Mouse (Mus musculus) CH12.LX (cell line): ENCODE results near the gene Rap1gap. TPM values are rescaled to one million over a fixed set of nuclear protein-coding genes. Genes with fewer than 3 reads are reported as not detected.

Experiments
- DNase-seq: peaks from one replicate; pipeline ENCODE4 v3.0.0-alpha.2; 2013; ENCODE audit errors: extremely low read depth
- H3K27ac ChIP-seq: 2 replicates; pipeline ENCODE4 v1.5.1; 2012; ENCODE audit warnings: low read depth, mild to moderate bottlenecking, control low read depth, moderate library complexity; ENCODE audit not compliant: insufficient read depth
- H3K27me3 ChIP-seq: replicated peaks from 2 replicates; pipeline ENCODE3; 2012; ENCODE audit warnings: inconsistent platforms
- H3K36me3 ChIP-seq, 2 experiments: replicated peaks in 1 of 2; 2 replicates each; pipeline versions ENCODE3 to v1.6.1; 2012; ENCODE audit warnings: inconsistent platforms in 1 of 2, low read length in 1 of 2, mild to moderate bottlenecking in 1 of 2, mixed read lengths in 1 of 2, moderate library complexity in 1 of 2; ENCODE audit not compliant: control insufficient read depth in 1 of 2, insufficient read depth in 1 of 2
- H3K4me1 ChIP-seq, 2 experiments: 2 replicates each; pipeline ENCODE4 v1.6.1; 2012; ENCODE audit warnings: inconsistent platforms in 1 of 2, moderate library complexity in 1 of 2; ENCODE audit not compliant: insufficient read depth in 2 of 2, control insufficient read depth in 1 of 2
- H3K4me2 ChIP-seq: 2 replicates; pipeline ENCODE4 v1.6.1; 2012; ENCODE audit warnings: low read depth, mild to moderate bottlenecking, control low read depth; ENCODE audit not compliant: poor library complexity, insufficient read depth, severe bottlenecking
- H3K4me3 ChIP-seq, 3 experiments: fragments of 150-350 bp in 1 of 3; sonication (generic) in 1 of 3; replicated peaks in 1 of 3; 2 replicates each; pipeline versions ENCODE3 to v1.5.1; 2011 to 2012; ENCODE audit warnings: low read depth in 2 of 3, low read length in 2 of 3, mild to moderate bottlenecking in 2 of 3, moderate library complexity in 2 of 3, control low read depth in 1 of 3, improper control_type of control experiment in 1 of 3, inconsistent platforms in 1 of 3, mixed read lengths in 1 of 3; ENCODE audit not compliant: poor library complexity in 1 of 3
- H3K79me2 ChIP-seq: replicated peaks from 2 replicates; pipeline ENCODE4 v1.6.1; 2012; ENCODE audit warnings: mild to moderate bottlenecking, moderate library complexity; ENCODE audit not compliant: control insufficient read depth, poor library complexity, insufficient read depth, severe bottlenecking; ENCODE audit errors: extremely low read depth
- H3K9ac ChIP-seq: 2 replicates; pipeline ENCODE4 v1.6.1; 2012; ENCODE audit warnings: low read depth, mild to moderate bottlenecking, control low read depth, moderate library complexity; ENCODE audit not compliant: insufficient read depth
- H3K9me3 ChIP-seq: replicated peaks from 2 replicates; pipeline ENCODE3; 2012; ENCODE audit warnings: low read length, inconsistent platforms, mixed read lengths
- BHLHE40 ChIP-seq: IDR thresholded peaks from 2 replicates; pipeline ENCODE4 v1.6.1; 2011; ENCODE audit warnings: mild to moderate bottlenecking, low read depth, low read length, improper control_type of control experiment
- CHD2 ChIP-seq: IDR thresholded peaks from 2 replicates; pipeline ENCODE4 v1.6.1; 2011; ENCODE audit warnings: low read length, improper control_type of control experiment
- E2F4 ChIP-seq: IDR thresholded peaks from 2 replicates; pipeline ENCODE4 v1.6.1; 2011; ENCODE audit warnings: low read depth, low read length, improper control_type of control experiment; ENCODE audit not compliant: insufficient replicate concordance
- EP300 ChIP-seq: IDR thresholded peaks from 2 replicates; pipeline ENCODE4 v1.6.1; 2011; ENCODE audit warnings: low read length, improper control_type of control experiment
- ETS1 ChIP-seq: conservative IDR thresholded peaks from 2 replicates; pipeline ENCODE4 v1.6.1; 2012; ENCODE audit warnings: low read depth, mild to moderate bottlenecking, inconsistent platforms, low read length, improper control_type of control experiment, moderate library complexity
- HCFC1 ChIP-seq: IDR thresholded peaks from 2 replicates; pipeline ENCODE4 v1.6.1; 2012; ENCODE audit warnings: low read depth, mild to moderate bottlenecking, inconsistent platforms, low read length, improper control_type of control experiment
- IRF4 ChIP-seq: IDR thresholded peaks from 2 replicates; pipeline ENCODE4 v1.6.1; 2014; ENCODE audit warnings: low read depth, mild to moderate bottlenecking, inconsistent platforms, low read length, improper control_type of control experiment
- JUND ChIP-seq: conservative IDR thresholded peaks from 2 replicates; pipeline ENCODE4 v1.6.1; 2011; ENCODE audit warnings: low read depth, low read length, improper control_type of control experiment
- MXI1 ChIP-seq: IDR thresholded peaks from 2 replicates; pipeline ENCODE4 v1.6.1; 2011; ENCODE audit warnings: mild to moderate bottlenecking, low read depth, low read length, improper control_type of control experiment
- NELFE ChIP-seq: IDR thresholded peaks from 2 replicates; pipeline ENCODE4 v1.6.1; 2011; ENCODE audit warnings: low read depth, low read length, improper control_type of control experiment
- NRF1 ChIP-seq: IDR thresholded peaks from 2 replicates; pipeline ENCODE4 v1.6.1; 2014; ENCODE audit warnings: low read depth, mild to moderate bottlenecking, inconsistent platforms, low read length, improper control_type of control experiment, moderate library complexity
- POLR2A ChIP-seq: IDR thresholded peaks from 2 replicates; pipeline ENCODE4 v1.6.1; 2011; ENCODE audit warnings: low read depth, mild to moderate bottlenecking, improper control_type of control experiment, low read length
- RAD21 ChIP-seq: IDR thresholded peaks from 2 replicates; pipeline ENCODE4 v1.6.1; 2011; ENCODE audit warnings: low read depth, mild to moderate bottlenecking, low read length, improper control_type of control experiment, moderate library complexity
- SIN3A ChIP-seq: IDR thresholded peaks from 2 replicates; pipeline ENCODE4 v1.6.1; 2012; ENCODE audit warnings: low read length, improper control_type of control experiment, inconsistent platforms
- SMC3 ChIP-seq: IDR thresholded peaks from 2 replicates; pipeline ENCODE4 v1.6.1; 2011; ENCODE audit warnings: low read depth, low read length, improper control_type of control experiment
- TCF12 ChIP-seq: IDR thresholded peaks from 2 replicates; pipeline ENCODE4 v1.6.1; 2014; ENCODE audit warnings: low read depth, mild to moderate bottlenecking, inconsistent platforms, low read length, improper control_type of control experiment
- ZC3H11A ChIP-seq: IDR thresholded peaks from 2 replicates; pipeline ENCODE4 v1.6.1; 2012; ENCODE audit warnings: low read depth, mild to moderate bottlenecking, inconsistent platforms, low read length, improper control_type of control experiment
- ZKSCAN1 ChIP-seq: IDR thresholded peaks from 2 replicates; pipeline ENCODE4 v1.6.1; 2012; ENCODE audit warnings: low read depth, inconsistent platforms, low read length, improper control_type of control experiment, borderline replicate concordance
- ZNF384 ChIP-seq: IDR thresholded peaks from 2 replicates; pipeline ENCODE4 v1.6.1; 2012; ENCODE audit warnings: low read depth, low read length, improper control_type of control experiment, inconsistent platforms
- dilution Hi-C: fragments of 300-500 bp; cut with MboI; formaldehyde crosslinking; loops from 2 replicates; pipeline ENCODE4 v1.14.3; 2020; ENCODE audit warnings: low sequenced_read_pairs; ENCODE audit not compliant: extremely low pct_unique_long_range_greater_than_20kb, extremely low pct_ligation_motif_present
- in situ Hi-C: fragments of 300-500 bp; cut with MboI; formaldehyde crosslinking; loops from 3 replicates; pipeline ENCODE4 v1.14.3; 2019; ENCODE audit warnings: low sequenced_read_pairs, low pct_ligation_motif_present, low pct_unique_long_range_greater_than_20kb, mixed read lengths
- polyA plus RNA-seq: library from polyadenylated mRNA; unstranded; fragments of >175 nt; gene quantifications from 2 replicates; pipeline ENCODE4 v1.2.1, GENCODE M21; 2012; ENCODE audit warnings: low read depth; ENCODE audit not compliant: insufficient read length
- total RNA-seq, 2 experiments: library from RNA; depleted of rRNA; stranded (reverse); fragments of 300-350 nt in 1 of 2; fragments of >200 nt in 1 of 2; gene quantifications; 2 replicates each; pipeline ENCODE4 v1.2.3; 2012 to 2014

Rap1gap gene
- total and polyA plus RNA-seq, 3 experiments, result 3.0 to 11.1 (median 5.8) TPM

DNA sequence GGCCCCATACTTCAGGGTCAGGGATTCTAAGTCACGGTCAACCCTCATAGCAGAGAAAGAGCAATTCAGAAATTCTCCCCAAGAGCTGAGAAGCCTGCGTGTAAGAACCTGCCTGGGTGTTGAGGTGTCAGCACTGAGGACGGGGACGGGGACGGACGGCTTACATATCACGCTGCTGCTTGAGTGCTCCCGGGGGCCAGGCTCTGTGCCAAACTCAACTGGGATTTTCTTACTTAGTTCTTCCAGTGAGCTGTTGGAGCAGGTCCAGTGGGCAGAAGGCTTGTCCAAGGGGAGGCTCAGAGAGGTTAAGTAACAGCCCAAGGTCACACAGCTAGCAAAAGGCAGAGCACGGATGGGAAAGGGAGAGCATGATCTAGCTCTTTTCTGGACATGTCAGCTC lies 87.2 kb downstream of the Rap1gap start:
- TF ChIP-seq SIN3A, result no peak
- TF ChIP-seq ZKSCAN1, result no peak
- TF ChIP-seq EP300, result no peak
- TF ChIP-seq MXI1, result no peak
- no peak for TF ChIP-seq NELFE
- no peak for TF ChIP-seq BHLHE40
- no peak for TF ChIP-seq NRF1
- no peak for TF ChIP-seq JUND
- no peak for TF ChIP-seq E2F4
- TF ChIP-seq RAD21, result no peak
- TF ChIP-seq ZC3H11A, result no peak
- no peak for TF ChIP-seq ETS1
- TF ChIP-seq SMC3, result no peak
- H3K4me1 ChIP-seq, result peaks cover 30 to 62% of the 10 kb centered on the region in 2 experiments
- dilution Hi-C loops (no loop called here), in situ Hi-C loops (no loop called here)
- peaks cover under 1% of the 10 kb centered on the region for H3K79me2 ChIP-seq
- H3K9ac ChIP-seq, result no peak overlapping the region
- 0 out of 2 replicates have a peak overlapping the region, but pooled peaks have one; percentile 5 for H3K27ac ChIP-seq
- no peak overlapping the region for H3K4me3 ChIP-seq
- H3K36me3 ChIP-seq, result peaks cover 74 to 97% of the 10 kb centered on the region in 2 experiments
- H3K9me3 ChIP-seq, result no peaks in the 10 kb centered on the region
- H3K27me3 ChIP-seq, result no peaks in the 10 kb centered on the region
- no peak for DNase-seq
- no peak overlapping the region for H3K4me2 ChIP-seq

DNA sequence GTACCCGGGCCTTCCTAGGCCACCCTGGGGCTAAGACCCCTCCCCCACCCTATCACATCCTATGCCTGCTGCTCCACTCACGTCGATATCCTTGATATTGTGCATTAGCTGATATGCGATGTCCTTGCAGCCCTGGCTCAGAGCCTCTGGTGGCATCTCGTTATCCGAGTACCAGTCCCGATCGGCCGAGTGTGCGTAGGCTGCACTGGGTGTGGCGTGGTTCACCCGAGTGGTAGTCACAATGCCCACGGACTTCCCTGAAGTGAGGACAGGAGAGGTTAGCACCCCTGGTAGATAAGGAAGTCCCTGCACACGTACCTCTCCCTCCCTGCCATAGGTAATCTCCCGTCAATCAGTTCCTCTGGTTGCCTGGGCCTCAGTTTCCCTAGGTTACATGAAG lies 87.9 kb downstream of the Rap1gap start:
- Histone ChIP-seq H3K36me3 (peaks cover 73 to 97% of the 10 kb centered on the region in 2 experiments), H3K27ac (0 out of 2 replicates have a peak overlapping the region, but pooled peaks have one; percentile 7), H3K4me3 (no peak overlapping the region), H3K9ac (no peak overlapping the region), H3K79me2 (peaks cover 4% of the 10 kb centered on the region), H3K9me3 (no peaks in the 10 kb centered on the region), H3K4me1 (peaks cover 25 to 56% of the 10 kb centered on the region in 2 experiments), H3K27me3 (no peaks in the 10 kb centered on the region), H3K4me2 (no peak overlapping the region)
- dilution Hi-C loops (no loop called here), in situ Hi-C loops (no loop called here)
- TF ChIP-seq TCF12 (no peak), HCFC1 (no peak), IRF4 (no peak), POLR2A (no peak), CHD2 (no peak), ZNF384 (no peak)
- DNase-seq, result no peak
